Mouse (Mus musculus): ENCODE measurements around the gene Gm525. TPM values are rescaled to one million over a fixed set of nuclear protein-coding genes. Genes with fewer than 3 reads are reported as not detected.
"Not testable (repeated sequence)": the region's sequence is repeated elsewhere in the genome, so short reads cannot be mapped to it uniquely, and the experiment has no call there.

Gene Gm525
- polyA plus RNA-seq, 1 experiment, result not detected

DNA sequence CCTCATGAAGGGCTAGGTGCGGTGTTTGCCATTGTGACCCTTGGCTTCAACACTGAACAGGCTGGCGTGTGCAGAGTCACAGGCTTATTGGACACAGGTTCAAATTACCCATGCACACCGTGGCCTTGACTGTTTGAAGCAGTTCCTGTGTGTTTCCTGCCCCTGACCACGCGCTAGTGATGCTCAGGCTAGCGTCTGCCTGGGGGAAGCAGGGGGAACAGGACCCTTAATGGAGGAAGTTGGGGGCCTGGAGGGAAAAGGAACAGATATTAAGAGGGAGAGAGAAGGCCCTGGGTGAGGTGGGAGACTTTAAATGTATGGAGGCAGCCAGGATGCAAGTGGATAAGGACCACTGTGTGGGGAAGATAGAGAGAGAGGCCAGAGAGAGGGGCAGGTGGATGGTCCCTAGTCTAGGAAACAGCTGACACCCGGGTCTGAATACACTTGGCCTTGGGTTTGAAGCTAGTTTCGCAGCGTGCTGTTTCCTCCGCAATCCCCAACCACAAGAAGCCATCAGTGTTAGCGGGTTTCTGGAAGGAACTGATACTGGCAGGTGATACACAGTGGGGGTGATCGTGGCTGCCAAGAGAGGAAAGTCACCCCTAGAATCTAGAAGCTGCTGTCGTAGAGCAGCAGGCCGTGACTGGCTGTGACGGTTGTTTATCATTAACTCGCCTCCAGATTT, 5.5 kb downstream of the Gm525 start:
- no peaks in the 10 kb centered on the region for H3K79me2 ChIP-seq (ENCODE audit: control insufficient read depth, insufficient read depth)
- TF ChIP-seq MAX (IDR thresholded peaks at IDR 0.05) (no peak), CTCF (IDR thresholded peaks at IDR 0.05; ENCODE audit: control insufficient read depth, insufficient read depth, insufficient read length) (no peak), USF1 (IDR thresholded peaks at IDR 0.05; ENCODE audit: low read depth) (no peak), CEBPB (IDR thresholded peaks at IDR 0.05; ENCODE audit: low read depth) (no peak), MYOD1 (IDR thresholded peaks at IDR 0.05; ENCODE audit: control insufficient read depth, insufficient read length, low read depth) (no peak), MYOG (IDR thresholded peaks at IDR 0.05; ENCODE audit: control insufficient read depth, extremely low read depth, insufficient read length) (no peak), FOSL1 (IDR thresholded peaks at IDR 0.05; ENCODE audit: insufficient read depth, low read length, poor library complexity, severe bottlenecking) (no peak)
- H3ac ChIP-seq (ENCODE audit: control insufficient read depth, insufficient read length, low read depth), result no peak overlapping the region
- no peaks in the 10 kb centered on the region for H3K79me3 ChIP-seq (ENCODE audit: low read depth)
- peaks cover 4% of the 10 kb centered on the region for H3K27me3 ChIP-seq (ENCODE audit: control insufficient read depth, insufficient read depth, insufficient read length)
- H3K36me3 ChIP-seq (ENCODE audit: control insufficient read depth, insufficient read depth), result no peaks in the 10 kb centered on the region
- H3K4me3 ChIP-seq (ENCODE audit: insufficient read depth, poor library complexity, severe bottlenecking), result no peak overlapping the region

DNA sequence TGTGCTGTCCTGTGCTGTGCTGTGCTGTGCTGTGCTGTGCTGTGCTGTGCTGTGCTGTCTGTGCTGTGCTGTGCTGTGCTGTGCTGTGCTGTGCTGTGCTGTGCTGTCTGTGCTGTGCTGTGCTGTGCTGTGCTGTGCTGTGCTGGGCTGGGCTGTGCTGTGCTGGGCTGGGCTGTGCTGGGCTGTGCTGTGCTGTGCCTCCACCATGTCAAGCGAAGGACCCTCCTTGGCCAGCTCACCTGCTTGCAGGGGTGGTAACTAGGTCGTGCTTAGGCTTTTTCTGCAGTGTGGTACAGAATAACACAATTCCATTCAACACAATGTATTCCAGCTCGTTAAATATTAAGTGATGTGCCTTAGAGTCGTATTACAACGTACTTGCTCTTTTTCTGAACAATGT, 8.3 kb downstream of the Gm525 start:
- H3K4me3 ChIP-seq (ENCODE audit: insufficient read depth, poor library complexity, severe bottlenecking); H3K79me3 ChIP-seq (ENCODE audit: low read depth); H3K27me3 ChIP-seq (ENCODE audit: control insufficient read depth, insufficient read depth, insufficient read length); H3K36me3 ChIP-seq (ENCODE audit: control insufficient read depth, insufficient read depth); H3K79me2 ChIP-seq (ENCODE audit: control insufficient read depth, insufficient read depth); H3ac ChIP-seq (ENCODE audit: control insufficient read depth, insufficient read length, low read depth): not testable (repeated sequence)

DNA sequence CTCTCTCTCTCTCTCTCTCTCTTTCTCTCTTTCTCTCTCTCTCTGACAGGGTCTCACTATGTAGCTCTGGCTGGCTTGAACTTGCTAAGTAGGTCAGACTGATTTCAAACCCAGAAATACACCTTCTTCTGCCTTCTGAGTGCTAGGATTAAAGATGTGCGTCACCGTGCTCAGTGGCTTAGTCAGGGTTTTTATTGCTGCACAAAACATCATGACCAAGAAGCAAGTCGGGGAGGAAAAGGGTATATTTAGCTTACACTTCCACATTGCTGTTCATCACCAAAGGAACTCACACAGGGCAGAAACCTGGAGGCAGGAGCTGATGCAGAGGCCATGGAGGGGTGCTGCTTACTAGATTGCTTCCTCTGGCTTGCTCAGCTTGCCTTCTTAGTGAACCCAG, 9.1 kb downstream of the Gm525 start:
- H3K4me3 ChIP-seq (ENCODE audit: insufficient read depth, poor library complexity, severe bottlenecking); H3K79me2 ChIP-seq (ENCODE audit: control insufficient read depth, insufficient read depth); H3K36me3 ChIP-seq (ENCODE audit: control insufficient read depth, insufficient read depth); H3K79me3 ChIP-seq (ENCODE audit: low read depth); H3ac ChIP-seq (ENCODE audit: control insufficient read depth, insufficient read length, low read depth); H3K27me3 ChIP-seq (ENCODE audit: control insufficient read depth, insufficient read depth, insufficient read length): not testable (repeated sequence)

DNA sequence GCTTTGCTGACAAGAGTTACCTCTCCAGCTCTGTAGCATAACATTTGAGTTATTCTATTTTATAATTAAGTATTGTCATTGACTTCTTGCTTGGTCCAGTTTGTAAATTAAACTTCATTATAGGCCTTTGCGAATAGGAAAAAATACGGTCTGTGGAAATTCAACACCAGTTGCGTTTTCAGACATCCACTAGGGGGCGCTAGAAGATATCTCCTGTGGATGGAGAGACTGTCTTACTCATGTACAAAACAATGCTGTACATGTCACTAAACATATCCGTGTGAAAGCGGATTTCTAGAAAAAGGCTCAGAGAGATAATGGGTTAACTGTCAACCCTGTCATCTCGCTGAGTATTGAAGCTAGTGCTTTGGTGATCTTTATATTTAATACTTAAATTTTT, 11.0 kb downstream of the Gm525 start:
- Histone ChIP-seq H3K27me3 (ENCODE audit: control insufficient read depth, insufficient read depth, insufficient read length) (no peaks in the 10 kb centered on the region), H3K36me3 (ENCODE audit: control insufficient read depth, insufficient read depth) (no peaks in the 10 kb centered on the region), H3K4me3 (ENCODE audit: insufficient read depth, poor library complexity, severe bottlenecking) (no peak overlapping the region), H3ac (ENCODE audit: control insufficient read depth, insufficient read length, low read depth) (no peak overlapping the region), H3K79me2 (ENCODE audit: control insufficient read depth, insufficient read depth) (no peaks in the 10 kb centered on the region), H3K79me3 (ENCODE audit: low read depth) (no peaks in the 10 kb centered on the region)
- TF ChIP-seq FOSL1 (IDR thresholded peaks at IDR 0.05; ENCODE audit: insufficient read depth, low read length, poor library complexity, severe bottlenecking) (no peak), CTCF (IDR thresholded peaks at IDR 0.05; ENCODE audit: control insufficient read depth, insufficient read depth, insufficient read length) (peak; percentile 7), USF1 (IDR thresholded peaks at IDR 0.05; ENCODE audit: low read depth) (no peak), MYOG (IDR thresholded peaks at IDR 0.05; ENCODE audit: control insufficient read depth, extremely low read depth, insufficient read length) (no peak)

DNA sequence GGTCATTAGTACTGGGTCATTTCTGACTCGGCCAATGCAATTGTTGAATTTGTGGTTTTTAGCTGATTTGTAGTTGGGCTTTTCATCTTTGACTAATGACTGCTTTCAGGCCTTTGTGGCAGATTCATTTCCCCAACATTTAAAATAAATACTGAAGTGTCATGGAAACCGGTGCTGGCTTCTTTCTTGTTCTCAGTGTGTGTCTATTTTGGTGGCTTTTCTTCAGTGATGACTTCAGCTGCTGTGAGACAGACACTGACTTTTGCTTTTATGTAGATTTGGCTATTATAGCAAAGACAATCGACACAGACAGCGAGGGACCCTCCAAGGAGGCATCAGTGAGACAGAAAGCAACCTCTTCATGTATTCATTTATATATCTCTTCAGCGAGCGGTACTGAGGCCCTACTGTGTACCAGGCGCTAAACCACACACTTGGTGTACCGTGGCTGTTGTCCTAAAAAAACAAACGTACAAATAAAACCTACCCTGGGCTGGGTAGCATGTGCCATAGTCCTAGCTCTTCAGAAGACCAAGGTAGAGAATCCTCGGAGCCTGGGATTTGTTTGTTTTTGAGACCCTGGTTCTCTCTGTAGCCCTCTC, 12.7 kb downstream of the Gm525 start:
- Histone ChIP-seq H3K4me3 (ENCODE audit: insufficient read depth, poor library complexity, severe bottlenecking) (no peak overlapping the region), H3ac (ENCODE audit: control insufficient read depth, insufficient read length, low read depth) (no peak overlapping the region)

DNA sequence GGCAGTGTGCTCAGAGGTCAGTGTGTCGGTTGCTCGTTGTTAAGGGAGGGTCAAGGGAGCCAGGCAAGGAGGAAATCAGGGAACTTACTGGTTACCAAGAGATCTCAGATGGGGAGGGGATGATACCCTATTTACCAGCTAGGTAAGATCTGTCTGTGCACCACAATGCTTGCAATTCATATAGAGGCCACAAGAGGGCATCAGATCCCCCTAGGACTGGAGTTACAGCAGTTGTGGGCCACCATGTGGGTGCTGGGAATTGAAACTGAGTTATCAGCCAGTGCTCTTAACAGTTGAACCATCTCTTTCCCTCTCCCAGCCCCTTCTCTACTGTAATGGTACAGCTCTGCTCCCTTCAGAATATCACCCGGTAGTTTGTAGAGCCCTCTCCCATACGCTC, 15.1 kb downstream of the Gm525 start:
- TF ChIP-seq FOSL1 (IDR thresholded peaks at IDR 0.05; ENCODE audit: insufficient read depth, low read length, poor library complexity, severe bottlenecking) (no peak), CEBPB (IDR thresholded peaks at IDR 0.05; ENCODE audit: low read depth) (no peak), MAX (IDR thresholded peaks at IDR 0.05) (no peak), CTCF (IDR thresholded peaks at IDR 0.05; ENCODE audit: control insufficient read depth, insufficient read depth, insufficient read length) (no peak), MYOD1 (IDR thresholded peaks at IDR 0.05; ENCODE audit: control insufficient read depth, insufficient read length, low read depth) (no peak), USF1 (IDR thresholded peaks at IDR 0.05; ENCODE audit: low read depth) (no peak), MYOG (IDR thresholded peaks at IDR 0.05; ENCODE audit: control insufficient read depth, extremely low read depth, insufficient read length) (no peak)
- Histone ChIP-seq H3K36me3 (ENCODE audit: control insufficient read depth, insufficient read depth) (no peaks in the 10 kb centered on the region), H3ac (ENCODE audit: control insufficient read depth, insufficient read length, low read depth) (no peak overlapping the region), H3K4me3 (ENCODE audit: insufficient read depth, poor library complexity, severe bottlenecking) (no peak overlapping the region), H3K79me2 (ENCODE audit: control insufficient read depth, insufficient read depth) (no peaks in the 10 kb centered on the region), H3K79me3 (ENCODE audit: low read depth) (no peaks in the 10 kb centered on the region), H3K27me3 (ENCODE audit: control insufficient read depth, insufficient read depth, insufficient read length) (no peaks in the 10 kb centered on the region)

More for the DNA sequence above, 12.7 kb downstream of the Gm525 start:
- Histone ChIP-seq H3K36me3 (ENCODE audit: control insufficient read depth, insufficient read depth) (no peaks in the 10 kb centered on the region), H3K79me3 (ENCODE audit: low read depth) (no peaks in the 10 kb centered on the region), H3K27me3 (ENCODE audit: control insufficient read depth, insufficient read depth, insufficient read length) (no peaks in the 10 kb centered on the region), H3K79me2 (ENCODE audit: control insufficient read depth, insufficient read depth) (no peaks in the 10 kb centered on the region)
- TF ChIP-seq CTCF (IDR thresholded peaks at IDR 0.05; ENCODE audit: control insufficient read depth, insufficient read depth, insufficient read length) (no peak), USF1 (IDR thresholded peaks at IDR 0.05; ENCODE audit: low read depth) (no peak), MAX (IDR thresholded peaks at IDR 0.05) (no peak)

DNA sequence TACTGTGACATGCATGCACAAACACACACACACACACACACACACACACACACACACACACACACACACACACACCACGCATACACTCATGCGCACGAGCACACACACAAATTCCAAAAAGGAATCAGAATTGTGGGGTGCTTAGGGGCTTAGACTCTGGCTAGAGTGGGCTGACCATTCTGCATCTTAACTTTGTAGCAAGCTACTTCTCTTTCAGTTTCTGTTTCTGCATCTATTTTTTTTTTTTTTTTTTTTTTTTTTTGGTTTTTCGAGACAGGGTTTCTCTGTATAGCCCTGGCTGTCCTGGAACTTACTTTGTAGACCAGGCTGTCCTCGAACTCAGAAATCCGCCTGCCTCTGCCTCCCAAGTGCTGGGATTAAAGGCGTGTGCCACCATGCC, 16.7 kb downstream of the Gm525 start:
- not testable (repeated sequence) for H3K79me2 ChIP-seq (ENCODE audit: control insufficient read depth, insufficient read depth); H3K36me3 ChIP-seq (ENCODE audit: control insufficient read depth, insufficient read depth); H3K4me3 ChIP-seq (ENCODE audit: insufficient read depth, poor library complexity, severe bottlenecking); H3K79me3 ChIP-seq (ENCODE audit: low read depth); H3ac ChIP-seq (ENCODE audit: control insufficient read depth, insufficient read length, low read depth); H3K27me3 ChIP-seq (ENCODE audit: control insufficient read depth, insufficient read depth, insufficient read length)
